Mouse (Mus musculus) brain, embryonic 14.5 days (tissue): ENCODE results near the gene Kif3c.

ENCODE experiments used
- CTCF ChIP-seq: fragments of 200-500 bp; IDR thresholded peaks from 2 replicates; pipeline ENCODE4 v1.5.1; 2012; ENCODE audit warnings: inconsistent platforms, mild to moderate bottlenecking, moderate library complexity, borderline replicate concordance; ENCODE audit not compliant: insufficient read depth, insufficient read length; ENCODE audit errors: extremely low read depth
- POLR2A ChIP-seq: fragments of 200-500 bp; IDR thresholded peaks from 2 replicates; pipeline ENCODE4 v1.6.1; 2012; ENCODE audit warnings: mild to moderate bottlenecking, inconsistent platforms, borderline replicate concordance; ENCODE audit not compliant: poor library complexity, insufficient read depth, insufficient read length, severe bottlenecking; ENCODE audit errors: extremely low read depth

- TF ChIP-seq POLR2A, result no peak
- peak; percentile 98 for TF ChIP-seq CTCF
These were observed 25.8 kb downstream of the Kif3c start for GRCm38 (mm10) chr12:3390577-3391262.
